Comparison of ENCODE assay signal across 8 mouse cellular contexts in genomic region chr16:55819186-55819861, GRCm38 (mm10). TPM values are rescaled to one million over a fixed set of nuclear protein-coding genes. Genes with fewer than 3 reads are reported as not detected.
DNase-seq lines count a peak whose midpoint lies in the region; ATAC-seq and TF ChIP-seq lines count a peak whose summit lies in the region.

No protein-coding gene starts in this region.

- intact Hi-C loops in heart, postnatal 25 days (cut with DNase I) = no loop called here
- intact Hi-C loops in left cerebral cortex, postnatal 14 days (cut with DNase I) = no loop called here

- no peak overlapping the region for H3K9ac ChIP-seq in limb, embryonic 15.5 days

- no peak overlapping the region; the same call in 1 of the 2 replicates for H3K27ac ChIP-seq in cerebellum, adult 2 months (ENCODE audit: insufficient read depth, low read length)
- no peak overlapping the region; the same call in 1 of the 2 replicates for H3K27ac ChIP-seq in embryonic facial prominence, embryonic 10.5 days (replicated peaks)
- H3K27ac ChIP-seq in limb, embryonic 15.5 days = 0 out of 2 replicates have a peak overlapping the region, but pooled peaks have one; percentile 95
- H3K27ac ChIP-seq in small intestine, adult 2 months (ENCODE audit: insufficient read depth, low read depth, low read length) = peak overlapping the region; percentile 74

- ATAC-seq in limb, embryonic 15.5 days (ENCODE audit: insufficient number of reproducible peaks, low FRiP score, low TSS enrichment, low read depth) = no peak

- no peaks in the 10 kb centered on the region for H3K27me3 ChIP-seq in cerebellum, adult 2 months (ENCODE audit: control insufficient read depth, insufficient read depth, low read length)
- H3K27me3 ChIP-seq in embryonic facial prominence, embryonic 10.5 days (replicated peaks; ENCODE audit: low read depth, poor library complexity, severe bottlenecking) = no peaks in the 10 kb centered on the region
- H3K27me3 ChIP-seq in limb, embryonic 15.5 days = no peaks in the 10 kb centered on the region
- H3K27me3 ChIP-seq in small intestine, adult 2 months (ENCODE audit: control insufficient read depth, insufficient read depth, low read length) = no peaks in the 10 kb centered on the region

- no peak for TF ChIP-seq POLR2A in cerebellum, adult 2 months (IDR thresholded peaks at IDR 0.05; ENCODE audit: borderline replicate concordance, insufficient read depth, low read length)
- 0 out of 2 replicates have a peak, but pooled peaks have one; percentile 16 for TF ChIP-seq POLR2A in small intestine, adult 2 months (IDR thresholded peaks at IDR 0.05; ENCODE audit: low read depth, low read length)

- H3K4me1 ChIP-seq in cerebellum, adult 2 months (ENCODE audit: control insufficient read depth, insufficient read depth, low read length) = peaks cover 3% of the 10 kb centered on the region; the same call in 1 of the 2 replicates
- H3K4me1 ChIP-seq in embryonic facial prominence, embryonic 10.5 days = peaks cover 43% of the 10 kb centered on the region
- H3K4me1 ChIP-seq in limb, embryonic 15.5 days = peaks cover 19% of the 10 kb centered on the region
- H3K4me1 ChIP-seq in small intestine, adult 2 months (ENCODE audit: control insufficient read depth, insufficient read depth, insufficient read length, low read length) = peaks cover 15% of the 10 kb centered on the region

- peak overlapping the region; percentile 10 for H3K4me3 ChIP-seq in cerebellum, adult 2 months (replicated peaks; ENCODE audit: insufficient read depth, low read depth, low read length)
- H3K4me3 ChIP-seq in embryonic facial prominence, embryonic 10.5 days = peak overlapping the region; percentile 82; the same call in 1 of the 2 replicates
- H3K4me3 ChIP-seq in limb, embryonic 15.5 days = peak overlapping the region; percentile 90
- H3K4me3 ChIP-seq in small intestine, adult 2 months (ENCODE audit: low read depth, low read length) = peak overlapping the region; percentile 85

- H3K4me2 ChIP-seq in limb, embryonic 15.5 days = peak overlapping the region; percentile 72

- DNase-seq in cerebellum, adult 2 months = peak in 1 of 2 experiments; percentile 41
- DNase-seq in cerebellum, adult 9-11 months = no peak
- DNase-seq in CD4-positive, CD25-positive, alpha-beta regulatory T cell, adult 2 months (ENCODE audit: low read depth, low spot score) = peak; percentile 67
- no peak for DNase-seq in embryonic facial prominence, embryonic 10.5 days (ENCODE audit: low spot score)
- DNase-seq in heart, postnatal 25 days (ENCODE audit: low spot score) = peak; percentile 31
- no peak for DNase-seq in left cerebral cortex, postnatal 14 days (ENCODE audit: low spot score in 2 of 2)

- TF ChIP-seq CTCF in cerebellum, adult 2 months (IDR thresholded peaks at IDR 0.05; ENCODE audit: borderline replicate concordance, insufficient read depth, low read depth, low read length) = no peak
- no peak for TF ChIP-seq CTCF in small intestine, adult 2 months (IDR thresholded peaks at IDR 0.05; ENCODE audit: extremely low read depth, insufficient read length, insufficient replicate concordance, low read depth, low read length)

- WGBS in cerebellum, adult 2 months = 52% methylated on average over 15 of the region's 15 CpGs
- WGBS in embryonic facial prominence, embryonic 10.5 days = 85% methylated on average over 15 of the region's 15 CpGs
- WGBS in limb, embryonic 15.5 days = 37% methylated on average over 15 of the region's 15 CpGs
- WGBS in small intestine, adult 2 months = 10% methylated on average over 15 of the region's 15 CpGs

- peaks cover 2% of the 10 kb centered on the region; the same call in 1 of the 2 replicates for H3K9me3 ChIP-seq in embryonic facial prominence, embryonic 10.5 days
- H3K9me3 ChIP-seq in limb, embryonic 15.5 days = no peaks in the 10 kb centered on the region

- peaks cover 46% of the 10 kb centered on the region for H3K36me3 ChIP-seq in embryonic facial prominence, embryonic 10.5 days (replicated peaks)
- H3K36me3 ChIP-seq in limb, embryonic 15.5 days = peaks cover 32% of the 10 kb centered on the region
- H3K36me3 ChIP-seq in small intestine, adult 2 months (ENCODE audit: control insufficient read depth, insufficient read depth, low read length) = peaks cover 41% of the 10 kb centered on the region

RNA-seq across cellular contexts. Expression of gene Nfkbiz, which starts 19.4 kb away (rescaled TPM):
- 5.1 and 5.8 TPM in 2 replicates for polyA plus RNA-seq in cerebellum, adult 2 months (2012; rRNA removed)
- polyA plus RNA-seq in embryonic facial prominence, embryonic 10.5 days (2016; fragmentation: Nextera tagmentation; extraction: Ambion mirVana) = 2.1 and 2.8 TPM in 2 replicates
- 1 to 10 TPM; 2.2 to 2.3 TPM for total RNA-seq in heart, postnatal 25 days (2021)
- 4.6 TPM in 2 replicates for polyA plus RNA-seq in limb, embryonic 15.5 days (2015; fragmentation: Nextera tagmentation; extraction: Ambion mirVana)
- polyA plus RNA-seq in small intestine, adult 2 months (2012; rRNA removed) = 38.6 and 53.2 TPM in 2 replicates
- total RNA-seq in left cerebral cortex, postnatal 14 days (2021) = 1 to 10 TPM; 3.1 to 3.5 TPM

Comparison
In these comparisons a context has a peak if more than half of its experiments do, and no peak if none do; other contexts are left out.
1. DNase-seq: peak in CD4-positive, CD25-positive, alpha-beta regulatory T cell, adult 2 months (single experiment) and heart, postnatal 25 days (single experiment); none in cerebellum, adult 9-11 months (single experiment), embryonic facial prominence, embryonic 10.5 days (single experiment) and left cerebral cortex, postnatal 14 days (0 of 2).
2. H3K27ac ChIP-seq: peak in limb, embryonic 15.5 days (single experiment) and small intestine, adult 2 months (single experiment); none in cerebellum, adult 2 months (single experiment) and embryonic facial prominence, embryonic 10.5 days (single experiment).
3. H3K4me3 ChIP-seq: peak in every context shown above with its lines; median percentile 90 in limb, embryonic 15.5 days; 85 in small intestine, adult 2 months; 82 in embryonic facial prominence, embryonic 10.5 days; 10 in cerebellum, adult 2 months.